Comparison of ENCODE assay signal across 8 mouse cellular contexts in genomic region chr11:78114676-78115366, GRCm38 (mm10). TPM values are rescaled to one million over a fixed set of nuclear protein-coding genes. Genes with fewer than 3 reads are reported as not detected.
DNase-seq lines count a peak whose midpoint lies in the region; ATAC-seq and TF ChIP-seq lines count a peak whose summit lies in the region.

No protein-coding gene starts in this region.

- peak overlapping the region; percentile 74 for H3K9ac ChIP-seq in liver, embryonic 11.5 days (ENCODE audit: low read depth, low read length)
- peak overlapping the region; percentile 60 for H3K9ac ChIP-seq in stomach, embryonic 15.5 days

- no peak; the same call in none of the 2 replicates for TF ChIP-seq POLR2A in embryonic fibroblast, embryonic 13.5 days (IDR thresholded peaks at IDR 0.05; ENCODE audit: low read depth, low read length)

- peak overlapping the region; percentile 91 for H3K4me2 ChIP-seq in liver, embryonic 11.5 days
- H3K4me2 ChIP-seq in stomach, embryonic 15.5 days: peak overlapping the region; percentile 78

- peak overlapping the region; percentile 45 for H3K27ac ChIP-seq in embryonic fibroblast, embryonic 13.5 days (ENCODE audit: insufficient read depth, low read length)
- peak overlapping the region; percentile 85 for H3K27ac ChIP-seq in liver, embryonic 11.5 days (ENCODE audit: low read depth, low read length)
- H3K27ac ChIP-seq in stomach, embryonic 15.5 days: peak overlapping the region; percentile 82

- H3K9me3 ChIP-seq in megakaryocyte, embryonic 14.5 days: no peaks in the 10 kb centered on the region
- H3K9me3 ChIP-seq in liver, embryonic 11.5 days (ENCODE audit: control insufficient read depth, low read length): no peaks in the 10 kb centered on the region
- H3K9me3 ChIP-seq in stomach, embryonic 15.5 days: no peaks in the 10 kb centered on the region

- ATAC-seq in megakaryocyte, adult 5-6 weeks (ENCODE audit: poor library complexity, severe bottlenecking): no peak; the same call in 1 of the 2 replicates
- no peak for ATAC-seq in liver, embryonic 11.5 days (replicated peaks; ENCODE audit: low FRiP score)
- ATAC-seq in stomach, embryonic 15.5 days (ENCODE audit: insufficient read depth, low FRiP score, low read depth): no peak

- TF ChIP-seq CTCF in embryonic fibroblast, embryonic 13.5 days (IDR thresholded peaks at IDR 0.05; ENCODE audit: borderline replicate concordance, insufficient read depth, low read length): no peak

- peaks cover 78% of the 10 kb centered on the region for H3K4me1 ChIP-seq in megakaryocyte, embryonic 14.5 days
- H3K4me1 ChIP-seq in embryonic fibroblast, embryonic 13.5 days (ENCODE audit: control insufficient read depth, insufficient read depth, low read length): peaks cover 12% of the 10 kb centered on the region; the same call in 1 of the 2 replicates
- peaks cover 35% of the 10 kb centered on the region for H3K4me1 ChIP-seq in liver, embryonic 11.5 days (replicated peaks; ENCODE audit: control insufficient read depth, insufficient read depth, low read length)
- H3K4me1 ChIP-seq in stomach, embryonic 15.5 days: peaks cover 9% of the 10 kb centered on the region; the same call in 1 of the 2 replicates

- H3K4me3 ChIP-seq in megakaryocyte, embryonic 14.5 days (replicated peaks): peak overlapping the region; percentile 98
- H3K4me3 ChIP-seq in embryonic fibroblast, embryonic 13.5 days (ENCODE audit: insufficient read depth, low read length): peak overlapping the region; percentile 45
- peak overlapping the region; percentile 79 for H3K4me3 ChIP-seq in liver, embryonic 11.5 days (ENCODE audit: low read depth, low read length)
- H3K4me3 ChIP-seq in stomach, embryonic 15.5 days (replicated peaks): peak overlapping the region; percentile 66

- DNase-seq in liver, embryonic 11.5 days (ENCODE audit: low spot score): no peak
- no peak for DNase-seq in adrenal gland, postnatal 25 days
- DNase-seq in layer of hippocampus, postnatal 14 days (ENCODE audit: low spot score in 2 of 2): no peak
- DNase-seq in cerebellum, adult 11-12 months: no peak

- H3K36me3 ChIP-seq in megakaryocyte, embryonic 14.5 days (replicated peaks; ENCODE audit: low read length): no peaks in the 10 kb centered on the region
- no peaks in the 10 kb centered on the region for H3K36me3 ChIP-seq in liver, embryonic 11.5 days (ENCODE audit: control insufficient read depth, insufficient read depth, low read length)
- H3K36me3 ChIP-seq in stomach, embryonic 15.5 days: no peaks in the 10 kb centered on the region

- WGBS in liver, embryonic 11.5 days: 9% methylated on average over 19 of the region's 19 CpGs
- WGBS in stomach, embryonic 15.5 days: 5% methylated on average over 19 of the region's 19 CpGs

- H3K27me3 ChIP-seq in megakaryocyte, embryonic 14.5 days (replicated peaks): no peaks in the 10 kb centered on the region
- no peaks in the 10 kb centered on the region for H3K27me3 ChIP-seq in liver, embryonic 11.5 days (replicated peaks; ENCODE audit: control insufficient read depth, insufficient read depth, low read length)
- no peaks in the 10 kb centered on the region for H3K27me3 ChIP-seq in stomach, embryonic 15.5 days (replicated peaks)

RNA-seq across cellular contexts. Expression of gene Fam222b, which starts 20.4 kb away (rescaled TPM):
- polyA plus RNA-seq in megakaryocyte, embryonic 14.5 days (2012; ENCODE audit: insufficient read depth, low replicate concordance): 32.0 and 49.0 TPM in 2 replicates
- total RNA-seq in megakaryocyte, adult 5-6 weeks (2015): 24.0 and 28.2 TPM in 2 replicates
- total RNA-seq in megakaryocyte, adult 5-6 weeks (2017): 8.5 and 9.1 TPM in 2 replicates
- 10.2 and 15.5 TPM in 2 replicates for polyA plus RNA-seq in embryonic fibroblast, embryonic 13.5 days (2011; ENCODE audit: insufficient read length, low read depth, missing spikeins)
- polyA plus RNA-seq in liver, embryonic 11.5 days (2014; fragmentation: Nextera tagmentation; extraction: Ambion mirVana): 13.9 and 17.3 TPM in 2 replicates
- 10.2 and 10.6 TPM in 2 replicates for polyA plus RNA-seq in stomach, embryonic 15.5 days (2015; fragmentation: Nextera tagmentation; extraction: Ambion mirVana)
- 23.3 and 23.9 TPM in 2 replicates for total RNA-seq in adrenal gland, postnatal 25 days (2021)
- total RNA-seq in layer of hippocampus, postnatal 14 days (2021): 10 to 100 TPM; 26.7 to 30.7 TPM

RNA-seq across cellular contexts. Expression of gene Eral1, which starts 34.6 kb away (rescaled TPM):
- 1.6 TPM in 1 of 2 replicates, not detected in the other for polyA plus RNA-seq in megakaryocyte, embryonic 14.5 days (2012; ENCODE audit: insufficient read depth, low replicate concordance)
- total RNA-seq in megakaryocyte, adult 5-6 weeks (2015): 14.1 and 19.2 TPM in 2 replicates
- 20.9 and 22.1 TPM in 2 replicates for total RNA-seq in megakaryocyte, adult 5-6 weeks (2017)
- 17.0 and 18.5 TPM in 2 replicates for polyA plus RNA-seq in embryonic fibroblast, embryonic 13.5 days (2011; ENCODE audit: insufficient read length, low read depth, missing spikeins)
- 39.0 and 40.8 TPM in 2 replicates for polyA plus RNA-seq in liver, embryonic 11.5 days (2014; fragmentation: Nextera tagmentation; extraction: Ambion mirVana)
- 26.5 and 30.6 TPM in 2 replicates for polyA plus RNA-seq in stomach, embryonic 15.5 days (2015; fragmentation: Nextera tagmentation; extraction: Ambion mirVana)
- 33.6 and 36.0 TPM in 2 replicates for total RNA-seq in adrenal gland, postnatal 25 days (2021)
- 10 to 100 TPM; 19.7 to 20.8 TPM for total RNA-seq in layer of hippocampus, postnatal 14 days (2021)

RNA-seq across cellular contexts. Expression of gene Traf4, which starts 50.6 kb away (rescaled TPM):
- 4.8 and 6.3 TPM in 2 replicates for polyA plus RNA-seq in megakaryocyte, embryonic 14.5 days (2012; ENCODE audit: insufficient read depth, low replicate concordance)
- 1.3 TPM in 2 replicates for total RNA-seq in megakaryocyte, adult 5-6 weeks (2015)
- total RNA-seq in megakaryocyte, adult 5-6 weeks (2017): 0.51 and 2.2 TPM in 2 replicates
- 40.5 and 45.1 TPM in 2 replicates for polyA plus RNA-seq in embryonic fibroblast, embryonic 13.5 days (2011; ENCODE audit: insufficient read length, low read depth, missing spikeins)
- 53.8 and 57.6 TPM in 2 replicates for polyA plus RNA-seq in liver, embryonic 11.5 days (2014; fragmentation: Nextera tagmentation; extraction: Ambion mirVana)
- 57.3 and 67.4 TPM in 2 replicates for polyA plus RNA-seq in stomach, embryonic 15.5 days (2015; fragmentation: Nextera tagmentation; extraction: Ambion mirVana)
- 35.6 and 42.3 TPM in 2 replicates for total RNA-seq in adrenal gland, postnatal 25 days (2021)
- total RNA-seq in layer of hippocampus, postnatal 14 days (2021): 10 to 100 TPM; 33.8 to 34.9 TPM

Comparison
In these comparisons a context has a peak if more than half of its experiments do, and no peak if none do; other contexts are left out.
1. H3K4me3 ChIP-seq: peak in every context shown above with its lines; median percentile 98 in megakaryocyte, embryonic 14.5 days; 79 in liver, embryonic 11.5 days; 66 in stomach, embryonic 15.5 days; 45 in embryonic fibroblast, embryonic 13.5 days.